In the genomic region with DNA sequence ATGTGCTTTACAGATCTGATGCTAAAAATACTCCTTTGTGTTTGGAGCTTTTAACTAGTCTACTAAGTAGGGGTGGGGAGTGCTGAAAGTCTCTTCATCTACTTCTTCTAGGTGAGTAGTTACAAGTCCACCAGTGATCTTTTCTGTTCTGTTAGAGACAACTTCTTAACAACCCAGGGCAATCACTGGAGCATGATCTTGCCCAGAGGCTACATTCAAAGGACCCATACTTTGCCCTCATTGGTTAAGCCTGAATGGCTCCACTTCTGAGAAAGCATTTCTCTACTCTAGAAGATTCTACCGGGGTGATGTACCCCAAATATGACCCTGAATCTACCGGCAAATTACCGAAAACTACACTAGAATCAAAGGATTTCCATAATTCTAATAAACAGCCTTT, we compare ENCODE assay signal across 21 mouse cellular contexts.
"Had no signal": no experiment of that assay in that cellular context is flagged by ENCODE, and none has a peak within 500 bp of the region (broad histone marks: within the 10 kb centered on the region; RNA-seq: fewer than 3 reads in every experiment).

No protein-coding gene starts in this region.

- H3K4me3 ChIP-seq: limb, embryonic 12.5 days; limb, embryonic 15.5 days; midbrain, embryonic 12.5 days; midbrain, embryonic 15.5 days; neural tube, embryonic 12.5 days; neural tube, embryonic 15.5 days had no signal

- H3K4me2 ChIP-seq: limb, embryonic 12.5 days; limb, embryonic 15.5 days; liver, embryonic 11.5 days; lung, embryonic 14.5 days; midbrain, embryonic 12.5 days; midbrain, embryonic 15.5 days; neural tube, embryonic 12.5 days; neural tube, embryonic 15.5 days had no signal

- DNase-seq: left cerebral cortex, postnatal 4 days; liver, postnatal 0 days; lung, embryonic 14.5 days; right cerebral cortex, adult 18-20 months; right cerebral cortex, postnatal 14 days; right cerebral cortex, postnatal 4 days; thymus, adult 2 months; thymus, postnatal 14 days; thymus, postnatal 4 days had no signal

- H3K9ac ChIP-seq: limb, embryonic 12.5 days; limb, embryonic 15.5 days; liver, embryonic 14.5 days; liver, postnatal 0 days; lung, embryonic 14.5 days; midbrain, embryonic 12.5 days; midbrain, embryonic 15.5 days; neural tube, embryonic 12.5 days; neural tube, embryonic 15.5 days had no signal

- H3K27ac ChIP-seq: kidney, postnatal 0 days; limb, embryonic 12.5 days; limb, embryonic 15.5 days; liver, embryonic 14.5 days; macrophage; midbrain, embryonic 12.5 days; midbrain, embryonic 15.5 days; neural tube, embryonic 12.5 days; neural tube, embryonic 15.5 days; stomach, postnatal 0 days had no signal

- H3K36me3 ChIP-seq: limb, embryonic 12.5 days; limb, embryonic 15.5 days; midbrain, embryonic 12.5 days; midbrain, embryonic 15.5 days; neural tube, embryonic 12.5 days; neural tube, embryonic 15.5 days had no signal

- ATAC-seq: liver, postnatal 0 days; lung, postnatal 0 days; midbrain, embryonic 15.5 days had no signal

- H3K4me1 ChIP-seq: limb, embryonic 12.5 days; limb, embryonic 15.5 days; midbrain, embryonic 12.5 days; midbrain, embryonic 15.5 days; neural tube, embryonic 12.5 days; neural tube, embryonic 15.5 days had no signal

- H3K27me3 ChIP-seq: limb, embryonic 12.5 days; limb, embryonic 15.5 days; midbrain, embryonic 12.5 days; midbrain, embryonic 15.5 days; neural tube, embryonic 12.5 days; neural tube, embryonic 15.5 days had no signal

- H3K9me3 ChIP-seq: limb, embryonic 12.5 days; limb, embryonic 15.5 days; midbrain, embryonic 12.5 days; midbrain, embryonic 15.5 days; neural tube, embryonic 12.5 days; neural tube, embryonic 15.5 days had no signal
